Mouse (Mus musculus): Measurements from ENCODE around the gene Hoxd4. TPM values are rescaled to one million over a fixed set of nuclear protein-coding genes. Genes with fewer than 3 reads are reported as not detected.

Gene Hoxd4
- total RNA-seq, 2 experiments from 2014 or later: not detected

- intact Hi-C loops (cut with DNase I): loop anchor here (10.0 kb wide), 1 partner anchor 215 kb away; no protein-coding TSS in a partner anchor
- peak in 1 of 2 experiments; percentile 41 for DNase-seq (ENCODE audit: extremely low spot score in 1 of 2, low spot score in 2 of 2)
Measured at GRCm38 (mm10) chr2:74749337-74750121, 37.8 kb downstream of the Hoxd4 start.

GRCm38 (mm10) chr2:74750731-74751250 lies 39.1 kb downstream of the Hoxd4 start:
- intact Hi-C loops (cut with DNase I): loop anchor here (10.0 kb wide), 1 partner anchor 214 kb away; no protein-coding TSS in a partner anchor
- DNase-seq (ENCODE audit: extremely low spot score in 1 of 2, low spot score in 2 of 2): no peak

- intact Hi-C loops (cut with DNase I): loop anchor here (10.0 kb wide), 1 partner anchor 213 kb away; no protein-coding TSS in a partner anchor
- DNase-seq (ENCODE audit: extremely low spot score in 1 of 2, low spot score in 2 of 2): no peak
Measured at GRCm38 (mm10) chr2:74751861-74752260, 40.1 kb downstream of the Hoxd4 start.

GRCm38 (mm10) chr2:74752431-74753174 lies 40.9 kb downstream of the Hoxd4 start:
- intact Hi-C loops (cut with DNase I): loop anchor here (10.0 kb wide), 1 partner anchor 212 kb away; no protein-coding TSS in a partner anchor
- no peak for DNase-seq (ENCODE audit: extremely low spot score in 1 of 2, low spot score in 2 of 2)

- intact Hi-C loops (cut with DNase I): loop anchor here (10.0 kb wide), 1 partner anchor 212 kb away; no protein-coding TSS in a partner anchor
- peak in 1 of 2 experiments; percentile 14 for DNase-seq (ENCODE audit: extremely low spot score in 1 of 2, low spot score in 2 of 2)
Measured at GRCm38 (mm10) chr2:74753175-74753523, 41.4 kb downstream of the Hoxd4 start.

- intact Hi-C loops (cut with DNase I): loop anchor here (10.0 kb wide), 1 partner anchor 211 kb away; no protein-coding TSS in a partner anchor
- no peak for DNase-seq (ENCODE audit: extremely low spot score in 1 of 2, low spot score in 2 of 2)
Measured at GRCm38 (mm10) chr2:74753711-74754110, 42.0 kb downstream of the Hoxd4 start.

GRCm38 (mm10) chr2:74760146-74760545 lies 48.4 kb downstream of the Hoxd4 start:
- intact Hi-C loops (cut with DNase I): no loop called here
- DNase-seq (ENCODE audit: extremely low spot score in 1 of 2, low spot score in 2 of 2): no peak

GRCm38 (mm10) chr2:74761941-74762340 lies 50.2 kb downstream of the Hoxd4 start:
- no peak for DNase-seq (ENCODE audit: extremely low spot score in 1 of 2, low spot score in 2 of 2)
- intact Hi-C loops (cut with DNase I): no loop called here

- intact Hi-C loops (cut with DNase I): no loop called here
- DNase-seq (ENCODE audit: extremely low spot score in 1 of 2, low spot score in 2 of 2): no peak
Measured at GRCm38 (mm10) chr2:74762522-74763244, 51.0 kb downstream of the Hoxd4 start, which contains the start of gene Hoxd1. Hoxd1 (plus strand) TSS chr2:74762980.

GRCm38 (mm10) chr2:74763245-74763735 lies 51.6 kb downstream of the Hoxd4 start:
- intact Hi-C loops (cut with DNase I): no loop called here
- no peak for DNase-seq (ENCODE audit: extremely low spot score in 1 of 2, low spot score in 2 of 2)

GRCm38 (mm10) chr2:74763976-74764375 lies 52.2 kb downstream of the Hoxd4 start:
- intact Hi-C loops (cut with DNase I): no loop called here

GRCm38 (mm10) chr2:74774359-74774758 lies 62.6 kb downstream of the Hoxd4 start:
- no peak for DNase-seq (ENCODE audit: extremely low spot score in 1 of 2, low spot score in 2 of 2)
- intact Hi-C loops (cut with DNase I): no loop called here

More at GRCm38 (mm10) chr2:74763976-74764375, 52.2 kb downstream of the Hoxd4 start:
- DNase-seq (ENCODE audit: extremely low spot score in 1 of 2, low spot score in 2 of 2): no peak

GRCm38 (mm10) chr2:74777536-74778275 lies 66.0 kb downstream of the Hoxd4 start:
- DNase-seq (ENCODE audit: extremely low spot score in 1 of 2, low spot score in 2 of 2): peak; percentile 15 to 20
- intact Hi-C loops (cut with DNase I): no loop called here

Small RNAs within 50 kb of the gene (microRNA-seq; reads per million reads assigned to microRNA genes)
- not detected for gene Gm44463
- 52.3 reads per million, percentile 51 among the genes with 10 or more reads in this experiment for gene Mir10b

Other genes starting within 250 kb of the Hoxd4 start
- 10 to 100 TPM; 65.3 to 68.8 TPM for gene Lnpk, start 132.5 kb upstream of the Hoxd4 start, total RNA-seq (2021)
- not detected for gene Evx2, start 52.4 kb upstream of the Hoxd4 start, total RNA-seq (2021)
- not detected for gene Hoxd13, start 43.6 kb upstream of the Hoxd4 start, total RNA-seq (2021)
- not detected for gene Hoxd12, start 36.9 kb upstream of the Hoxd4 start, total RNA-seq (2021)
- gene Hoxd11, start 32.4 kb upstream of the Hoxd4 start, total RNA-seq (2021): not detected
- not detected for gene Hoxd10, start 20.0 kb upstream of the Hoxd4 start, total RNA-seq (2021)
- not detected for gene Hoxd9, start 14.2 kb upstream of the Hoxd4 start, total RNA-seq (2021)
- gene Hoxd8, start 7.3 kb upstream of the Hoxd4 start, total RNA-seq (2021): not detected
- not detected for gene Hoxd3, start within 50 bp of the Hoxd4 start, total RNA-seq (2021)
- gene Gm28230, start 14.8 kb downstream of the Hoxd4 start, total RNA-seq (2021): not detected
- gene Hoxd1, start 51.1 kb downstream of the Hoxd4 start, total RNA-seq (2021): under 1 TPM in 1 of 2 experiments, not detected in 1; 0.24 TPM
- gene Mtx2, start 113.9 kb downstream of the Hoxd4 start, total RNA-seq (2021): 10 to 100 TPM; 60.3 to 61.6 TPM